Mouse (Mus musculus) embryonic facial prominence, embryonic 13.5 days (tissue): ENCODE data around the gene Gamt. TPM values are rescaled to one million over a fixed set of nuclear protein-coding genes. Genes with fewer than 3 reads are reported as not detected.

Experiments
- ATAC-seq: fragments of 200-750 bp; cut with Nextera tagmentation; 2 replicates; pipeline ENCODE4 v1.8.0; 2017; ENCODE audit warnings: low read depth; ENCODE audit not compliant: insufficient number of reproducible peaks, insufficient read depth, low FRiP score, low TSS enrichment
- H3K27ac ChIP-seq: fragments of 300-500 bp; sonication (generic); 2 replicates; pipeline ENCODE4 v1.5.1; 2015; ENCODE audit warnings: moderate library complexity, mild to moderate bottlenecking, inconsistent platforms
- H3K27me3 ChIP-seq: fragments of 300-500 bp; sonication (generic); 2 replicates; pipeline ENCODE4 v1.6.1; 2015; ENCODE audit warnings: mild to moderate bottlenecking, inconsistent platforms
- H3K36me3 ChIP-seq: fragments of 300-500 bp; sonication (generic); 2 replicates; pipeline ENCODE4 v1.6.1; 2015; ENCODE audit warnings: mild to moderate bottlenecking, inconsistent platforms
- H3K4me1 ChIP-seq: fragments of 300-500 bp; sonication (generic); 2 replicates; pipeline ENCODE4 v1.6.1; 2015; ENCODE audit warnings: inconsistent platforms
- H3K4me2 ChIP-seq: fragments of 300-500 bp; sonication (generic); 2 replicates; pipeline ENCODE4 v1.6.1; 2015; ENCODE audit warnings: moderate library complexity, mild to moderate bottlenecking, inconsistent platforms
- H3K4me3 ChIP-seq: fragments of 300-500 bp; sonication (generic); 2 replicates; pipeline ENCODE4 v1.5.1; 2015; ENCODE audit warnings: mild to moderate bottlenecking, inconsistent platforms
- H3K9ac ChIP-seq: fragments of 300-500 bp; sonication (generic); 2 replicates; pipeline ENCODE4 v1.6.1; 2015; ENCODE audit warnings: mild to moderate bottlenecking, inconsistent platforms
- H3K9me3 ChIP-seq: fragments of 300-500 bp; sonication (generic); 2 replicates; pipeline ENCODE4 v1.6.1; 2016; ENCODE audit warnings: inconsistent platforms
- WGBS: fragments of 180-500 bp; shearing (Covaris S2); methylation state at CpG from one replicate; pipeline ENCODE4 v1.1.7; 2015; ENCODE audit warnings: mixed read lengths; 5-methylcytosine and 5-hydroxymethylcytosine counted together
- polyA plus RNA-seq: library from polyadenylated mRNA; unstranded; fragments of >200 nt; fragmentation: Nextera tagmentation; extraction: Ambion mirVana; gene quantifications from 2 replicates; pipeline ENCODE4 v1.2.1, GENCODE M21; 2015

Gamt gene
- polyA plus RNA-seq, 1 experiment from 2014 or later: 27.2 TPM

- 86% methylated on average over 20 of the region's 20 CpGs for WGBS
- no peak overlapping the region for H3K27ac ChIP-seq
- H3K4me2 ChIP-seq: no peak overlapping the region
- H3K9me3 ChIP-seq: no peaks in the 10 kb centered on the region
- no peaks in the 10 kb centered on the region for H3K27me3 ChIP-seq
- H3K4me1 ChIP-seq: peaks cover 5% of the 10 kb centered on the region; the same call in 1 of the 2 replicates
- H3K36me3 ChIP-seq: peaks cover 97% of the 10 kb centered on the region
- no peak for ATAC-seq
- H3K9ac ChIP-seq: no peak overlapping the region
- H3K4me3 ChIP-seq: no peak overlapping the region
These were observed 21.9 kb upstream of the Gamt start for GRCm38 (mm10) chr10:80282481-80283441.

- peaks cover 5% of the 10 kb centered on the region; the same call in 1 of the 2 replicates for H3K4me1 ChIP-seq
- H3K36me3 ChIP-seq: peaks cover 97% of the 10 kb centered on the region
- WGBS: 74% methylated on average over 8 of the region's 8 CpGs
These were observed 21.1 kb upstream of the Gamt start for GRCm38 (mm10) chr10:80281921-80282371.

GRCm38 (mm10) chr10:80281304-80281703 is 20.5 kb upstream of the Gamt start:
- no peaks in the 10 kb centered on the region for H3K27me3 ChIP-seq

More at GRCm38 (mm10) chr10:80281921-80282371, 21.1 kb upstream of the Gamt start:
- Histone ChIP-seq H3K4me3 (no peak overlapping the region), H3K9ac (0 out of 2 replicates have a peak overlapping the region, but pooled peaks have one; percentile 33), H3K27ac (no peak overlapping the region), H3K9me3 (no peaks in the 10 kb centered on the region), H3K4me2 (no peak overlapping the region), H3K27me3 (no peaks in the 10 kb centered on the region)
- no peak for ATAC-seq

GRCm38 (mm10) chr10:80279273-80279672 is 18.5 kb upstream of the Gamt start:
- no peak overlapping the region for H3K4me2 ChIP-seq
- H3K4me1 ChIP-seq: peaks cover 5% of the 10 kb centered on the region; the same call in 1 of the 2 replicates
- H3K36me3 ChIP-seq: peaks cover 96% of the 10 kb centered on the region
- H3K27ac ChIP-seq: no peak overlapping the region
- H3K9me3 ChIP-seq: no peaks in the 10 kb centered on the region
- no peaks in the 10 kb centered on the region for H3K27me3 ChIP-seq
- WGBS: 95% methylated on average over 12 of the region's 12 CpGs
- H3K4me3 ChIP-seq: no peak overlapping the region
- no peak overlapping the region for H3K9ac ChIP-seq
- no peak for ATAC-seq

More at GRCm38 (mm10) chr10:80281304-80281703, 20.5 kb upstream of the Gamt start:
- ATAC-seq: no peak
- no peak overlapping the region for H3K27ac ChIP-seq
- H3K9me3 ChIP-seq: no peaks in the 10 kb centered on the region
- no peak overlapping the region for H3K4me2 ChIP-seq
- peaks cover 96% of the 10 kb centered on the region for H3K36me3 ChIP-seq
- peaks cover 5% of the 10 kb centered on the region; the same call in 1 of the 2 replicates for H3K4me1 ChIP-seq
- WGBS: 85% methylated on average over 7 of the region's 7 CpGs
- H3K4me3 ChIP-seq: no peak overlapping the region
- H3K9ac ChIP-seq: 0 out of 2 replicates have a peak overlapping the region, but pooled peaks have one; percentile 33

- Histone ChIP-seq H3K4me2 (no peak overlapping the region), H3K36me3 (peaks cover 96% of the 10 kb centered on the region), H3K9me3 (no peaks in the 10 kb centered on the region), H3K27me3 (no peaks in the 10 kb centered on the region), H3K4me1 (peaks cover 7% of the 10 kb centered on the region), H3K27ac (no peak overlapping the region), H3K4me3 (no peak overlapping the region), H3K9ac (no peak overlapping the region)
- 91% methylated on average over 9 of the region's 9 CpGs for WGBS
- no peak for ATAC-seq
These were observed 17.6 kb upstream of the Gamt start for GRCm38 (mm10) chr10:80278390-80278789.

GRCm38 (mm10) chr10:80276238-80276637 is 15.4 kb upstream of the Gamt start:
- no peaks in the 10 kb centered on the region for H3K9me3 ChIP-seq
- H3K27ac ChIP-seq: no peak overlapping the region
- peaks cover 7% of the 10 kb centered on the region; the same call in 1 of the 2 replicates for H3K4me1 ChIP-seq
- 83% methylated on average over 5 of the region's 5 CpGs for WGBS
- no peak for ATAC-seq
- H3K9ac ChIP-seq: no peak overlapping the region
- H3K36me3 ChIP-seq: peaks cover 85% of the 10 kb centered on the region
- H3K4me2 ChIP-seq: no peak overlapping the region
- H3K27me3 ChIP-seq: no peaks in the 10 kb centered on the region
- no peak overlapping the region for H3K4me3 ChIP-seq

GRCm38 (mm10) chr10:80273847-80274246 is 13.0 kb upstream of the Gamt start:
- 85% methylated on average over 3 of the region's 3 CpGs for WGBS
- H3K4me3 ChIP-seq: no peak overlapping the region
- peaks cover 17% of the 10 kb centered on the region for H3K4me1 ChIP-seq
- H3K27ac ChIP-seq: no peak overlapping the region
- no peak overlapping the region for H3K9ac ChIP-seq
- H3K36me3 ChIP-seq: peaks cover 73% of the 10 kb centered on the region
- no peak overlapping the region for H3K4me2 ChIP-seq
- no peaks in the 10 kb centered on the region for H3K9me3 ChIP-seq
- ATAC-seq: no peak
- no peaks in the 10 kb centered on the region for H3K27me3 ChIP-seq

- ATAC-seq: no peak
- 90% methylated on average over 8 of the region's 8 CpGs for WGBS
- Histone ChIP-seq H3K27me3 (no peaks in the 10 kb centered on the region), H3K27ac (no peak overlapping the region), H3K9ac (peak overlapping the region; percentile 37; the same call in 1 of the 2 replicates), H3K9me3 (no peaks in the 10 kb centered on the region), H3K36me3 (peaks cover 71% of the 10 kb centered on the region), H3K4me2 (no peak overlapping the region), H3K4me1 (peaks cover 35% of the 10 kb centered on the region), H3K4me3 (no peak overlapping the region)
These were observed 11.2 kb upstream of the Gamt start for GRCm38 (mm10) chr10:80271870-80272585.

- Histone ChIP-seq H3K36me3 (peaks cover 67% of the 10 kb centered on the region), H3K9ac (peak overlapping the region; percentile 37; the same call in 1 of the 2 replicates), H3K27me3 (no peaks in the 10 kb centered on the region), H3K4me2 (no peak overlapping the region), H3K9me3 (no peaks in the 10 kb centered on the region), H3K4me1 (peaks cover 42% of the 10 kb centered on the region), H3K27ac (no peak overlapping the region), H3K4me3 (no peak overlapping the region)
- 78% methylated on average over 5 of the region's 5 CpGs for WGBS
- no peak for ATAC-seq
These were observed 10.5 kb upstream of the Gamt start for GRCm38 (mm10) chr10:80271186-80271843.

- H3K4me3 ChIP-seq: no peak overlapping the region
- H3K9ac ChIP-seq: peak overlapping the region; percentile 37
- no peak overlapping the region for H3K4me2 ChIP-seq
- no peak for ATAC-seq
- peaks cover 62% of the 10 kb centered on the region for H3K36me3 ChIP-seq
- no peak overlapping the region for H3K27ac ChIP-seq
- H3K4me1 ChIP-seq: peaks cover 48% of the 10 kb centered on the region
- no peaks in the 10 kb centered on the region for H3K27me3 ChIP-seq
- no peaks in the 10 kb centered on the region for H3K9me3 ChIP-seq
- 78% methylated on average over 6 of the region's 6 CpGs for WGBS
These were observed 9.9 kb upstream of the Gamt start for GRCm38 (mm10) chr10:80270734-80271181.

GRCm38 (mm10) chr10:80270099-80270498 is 9.3 kb upstream of the Gamt start:
- H3K36me3 ChIP-seq: peaks cover 56% of the 10 kb centered on the region
- H3K4me1 ChIP-seq: peaks cover 50% of the 10 kb centered on the region
- peak overlapping the region; percentile 37; the same call in 1 of the 2 replicates for H3K9ac ChIP-seq

More at GRCm38 (mm10) chr10:80270099-80270498, 9.3 kb upstream of the Gamt start:
- no peak overlapping the region for H3K4me2 ChIP-seq
- H3K9me3 ChIP-seq: no peaks in the 10 kb centered on the region
- ATAC-seq: no peak
- no peak overlapping the region for H3K4me3 ChIP-seq
- 95% methylated on average over 2 of the region's 2 CpGs for WGBS
- no peak overlapping the region for H3K27ac ChIP-seq
- no peaks in the 10 kb centered on the region for H3K27me3 ChIP-seq
